Mouse (Mus musculus) spleen, postnatal 36 days (tissue): ENCODE data around the gene Krt86.
"Not testable (repeated sequence)": the region's sequence is repeated elsewhere in the genome, so short reads cannot be mapped to it uniquely, and the experiment has no call there.

Experiments used
- DNase-seq, 2 experiments: peaks; one replicate each; pipeline ENCODE4 v3.0.0; 2022; ENCODE audit warnings: low spot score in 2 of 2, mixed read lengths in 1 of 2

Krt86 gene

GRCm38 (mm10) chr15:101492718-101493117 lies 19.4 kb downstream of the Krt86 start:
- DNase-seq: no peak

GRCm38 (mm10) chr15:101493713-101494112 lies 20.4 kb downstream of the Krt86 start:
- DNase-seq: no peak

GRCm38 (mm10) chr15:101494203-101494602 lies 20.9 kb downstream of the Krt86 start:
- DNase-seq: no peak

GRCm38 (mm10) chr15:101495266-101495665 lies 22.0 kb downstream of the Krt86 start:
- no peak for DNase-seq

- no peak for DNase-seq
These were observed 23.9 kb downstream of the Krt86 start for GRCm38 (mm10) chr15:101497181-101497580.

- no peak for DNase-seq
These were observed 33.8 kb downstream of the Krt86 start for GRCm38 (mm10) chr15:101506896-101507758.

- no peak for DNase-seq
These were observed 35.0 kb downstream of the Krt86 start for GRCm38 (mm10) chr15:101508247-101508646.

GRCm38 (mm10) chr15:101517161-101517560 lies 43.9 kb downstream of the Krt86 start, which contains the start of gene Gm49425:
Gene Gm49425, minus strand, starts transcription at chr15:101517261.
- DNase-seq: not testable (repeated sequence)

- DNase-seq: peak in 1 of 2 experiments; percentile 8
These were observed 46.5 kb downstream of the Krt86 start for GRCm38 (mm10) chr15:101519792-101520191.

- no peak for DNase-seq
These were observed 49.4 kb downstream of the Krt86 start for GRCm38 (mm10) chr15:101522556-101523232.
